Mouse (Mus musculus) lung, postnatal 10 days (tissue): ENCODE data around the gene Gbf1.

Source experiments
- DNase-seq: peaks from one replicate; pipeline ENCODE4 v3.0.0; 2021

The Gbf1 gene

GRCm38 (mm10) chr19:46320076-46320785, 167.9 kb downstream of the Gbf1 start:
- no peak for DNase-seq

GRCm38 (mm10) chr19:46321101-46321943, 169.0 kb downstream of the Gbf1 start:
- DNase-seq: no peak

GRCm38 (mm10) chr19:46322144-46322995, 170.1 kb downstream of the Gbf1 start:
- no peak for DNase-seq

- no peak for DNase-seq
Measured at GRCm38 (mm10) chr19:46322996-46323572, 170.8 kb downstream of the Gbf1 start.

- DNase-seq: no peak
Measured at GRCm38 (mm10) chr19:46323716-46324115, 171.4 kb downstream of the Gbf1 start.

- no peak for DNase-seq
Measured at GRCm38 (mm10) chr19:46324366-46324765, 172.1 kb downstream of the Gbf1 start.

DNA sequence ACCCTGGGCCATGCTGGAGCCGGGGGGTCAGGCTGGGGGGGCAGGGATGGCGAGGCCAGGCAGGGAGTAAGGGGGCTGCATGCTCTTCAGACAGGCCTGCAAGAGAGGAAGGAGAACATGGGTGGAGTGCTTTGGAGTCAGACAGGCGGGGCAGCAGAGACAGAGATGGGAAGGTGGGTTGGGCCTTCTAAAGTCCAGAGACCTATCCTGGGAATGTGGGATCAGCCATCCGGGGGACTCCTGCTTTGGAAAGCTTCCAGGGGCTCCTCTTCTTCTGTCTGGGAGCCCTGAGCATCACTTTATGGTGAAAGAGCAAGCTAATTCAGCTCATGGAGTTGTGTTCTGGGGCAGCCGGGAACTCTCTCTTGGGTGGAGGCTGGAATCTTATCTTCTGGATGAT, 172.6 kb downstream of the Gbf1 start:
- DNase-seq: no peak

GRCm38 (mm10) chr19:46326019-46326755, 173.9 kb downstream of the Gbf1 start:
- DNase-seq: no peak

DNA sequence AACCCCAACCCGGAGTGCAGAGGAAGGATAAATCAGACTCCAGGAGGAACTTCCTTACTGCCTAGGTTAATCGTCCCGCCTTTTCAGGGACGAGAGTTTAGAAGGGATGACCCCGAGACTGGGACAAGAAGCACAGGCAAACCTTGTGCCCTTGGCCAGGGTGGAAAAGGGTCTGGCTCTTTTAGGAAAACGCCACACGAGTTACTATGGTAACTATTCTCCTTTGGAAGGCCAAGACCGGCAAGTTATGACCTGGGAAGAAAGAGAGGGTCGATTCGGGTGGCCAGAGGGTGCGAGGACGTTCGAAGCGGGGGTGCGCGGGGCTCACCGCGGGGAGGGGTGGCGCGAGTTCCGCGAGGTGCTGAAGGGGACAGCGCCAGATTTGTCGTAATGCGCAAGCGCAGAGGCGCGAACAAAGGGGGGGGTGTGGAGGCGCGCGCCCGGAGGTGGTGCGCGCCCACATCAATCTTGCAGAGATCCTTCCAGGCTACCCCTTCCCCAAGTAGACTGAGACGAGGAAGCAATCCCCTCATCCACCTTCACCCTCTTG, 174.5 kb downstream of the Gbf1 start, which contains the start of gene Psd:
Gene Psd (minus strand): TSS at position 401 of the 550 bp plus-strand sequence.
- DNase-seq: peak; percentile 53

DNA sequence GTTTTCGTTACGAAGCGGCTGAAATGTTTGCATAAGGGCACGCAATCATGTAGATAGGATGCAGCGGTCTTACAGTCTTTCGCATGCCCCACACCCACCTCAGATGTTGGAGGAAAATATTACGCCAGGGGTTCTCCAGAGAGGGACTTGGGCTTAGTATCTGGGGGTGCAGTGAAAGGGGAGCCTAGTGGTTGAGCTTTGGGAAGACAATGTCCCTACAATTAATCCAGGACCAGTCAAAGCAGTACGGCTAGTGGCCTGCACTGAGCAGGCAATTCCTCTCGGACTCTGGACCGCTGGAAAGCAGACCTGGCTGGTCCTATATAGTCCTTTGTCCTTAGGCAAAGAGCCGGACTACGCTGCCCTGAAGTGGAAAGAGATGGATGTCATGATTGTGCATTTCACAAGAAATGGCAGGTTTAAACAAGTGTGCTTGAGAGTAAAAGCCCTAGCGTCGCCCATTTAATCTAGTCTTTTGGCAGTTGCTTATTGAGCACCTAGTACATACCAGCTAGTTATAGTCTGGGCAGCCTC, 175.3 kb downstream of the Gbf1 start:
- DNase-seq: no peak

DNA sequence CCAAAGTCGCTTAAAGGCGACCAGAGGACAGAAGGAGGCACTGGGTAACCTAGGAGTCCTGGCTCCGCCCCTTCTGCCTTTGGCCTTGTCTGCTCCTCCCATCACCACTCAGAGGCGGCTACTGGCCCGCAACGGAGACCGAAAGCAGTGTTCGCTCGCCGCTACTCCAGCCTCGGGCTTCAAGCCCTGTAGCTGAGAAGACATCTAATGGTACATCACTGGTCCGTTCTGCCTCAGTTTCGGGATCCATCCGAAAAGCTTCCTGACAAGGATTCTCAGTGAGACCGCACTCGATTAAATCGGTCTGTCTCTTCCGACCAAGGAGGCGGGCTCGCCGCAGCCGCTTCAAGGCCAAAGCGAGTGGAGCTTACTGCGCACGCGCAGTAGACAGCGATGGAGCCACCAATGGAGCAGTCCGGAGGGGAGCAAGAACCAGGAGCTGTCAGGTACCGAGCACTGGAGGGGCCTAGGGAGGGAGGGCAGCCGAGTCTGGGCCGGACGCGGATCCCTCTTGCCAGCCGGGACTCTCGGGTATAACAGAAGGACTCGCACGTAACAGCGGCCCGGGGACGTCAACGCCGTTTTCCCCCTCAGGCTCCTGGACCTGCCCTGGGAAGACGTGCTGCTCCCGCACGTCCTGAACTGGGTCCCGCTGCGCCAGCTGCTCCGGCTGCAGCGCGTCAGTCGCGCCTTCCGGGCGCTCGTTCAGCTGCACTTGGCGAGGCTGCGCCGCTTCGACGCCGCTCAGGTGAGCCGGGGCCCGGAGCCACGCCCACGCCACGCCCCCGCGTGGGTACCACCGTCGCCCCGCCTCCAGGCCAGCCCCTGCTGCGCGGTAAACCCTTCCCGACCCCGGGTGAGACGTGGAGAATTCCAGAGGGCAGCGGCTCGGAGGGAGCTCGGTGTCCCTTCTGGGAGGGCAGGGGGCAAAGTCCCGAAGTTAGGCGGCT, 176.0 kb downstream of the Gbf1 start, which contains the start of gene Fbxl15:
Gene Fbxl15 (plus strand): TSS at position 104 of the 950 bp plus-strand sequence.
- DNase-seq: peak; percentile 96

GRCm38 (mm10) chr19:46329031-46329641, 176.8 kb downstream of the Gbf1 start:
- DNase-seq: no peak

GRCm38 (mm10) chr19:46329951-46330350, 177.6 kb downstream of the Gbf1 start:
- peak; percentile 92 for DNase-seq

DNA sequence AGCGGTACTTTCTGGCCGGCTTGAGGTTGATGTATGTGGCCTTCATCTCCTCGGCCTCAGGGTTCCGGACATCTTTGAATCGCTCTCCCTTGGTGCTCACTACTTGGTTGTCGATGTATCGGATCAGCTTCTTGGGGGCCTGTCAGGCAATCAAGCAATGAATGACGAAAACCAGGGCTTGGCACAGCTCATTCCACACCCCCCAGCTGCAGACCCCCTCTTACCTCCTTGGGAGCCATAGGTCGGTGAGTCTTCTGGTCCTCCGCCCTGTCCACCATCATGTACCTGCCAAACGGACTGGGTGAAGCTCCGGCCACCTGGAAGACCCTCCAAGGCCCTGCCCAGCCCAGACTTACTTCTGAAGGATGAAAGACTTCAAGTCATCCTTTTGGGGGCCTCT, 178.4 kb downstream of the Gbf1 start:
- no peak for DNase-seq

GRCm38 (mm10) chr19:46331326-46331725, 179.0 kb downstream of the Gbf1 start:
- DNase-seq: no peak

DNA sequence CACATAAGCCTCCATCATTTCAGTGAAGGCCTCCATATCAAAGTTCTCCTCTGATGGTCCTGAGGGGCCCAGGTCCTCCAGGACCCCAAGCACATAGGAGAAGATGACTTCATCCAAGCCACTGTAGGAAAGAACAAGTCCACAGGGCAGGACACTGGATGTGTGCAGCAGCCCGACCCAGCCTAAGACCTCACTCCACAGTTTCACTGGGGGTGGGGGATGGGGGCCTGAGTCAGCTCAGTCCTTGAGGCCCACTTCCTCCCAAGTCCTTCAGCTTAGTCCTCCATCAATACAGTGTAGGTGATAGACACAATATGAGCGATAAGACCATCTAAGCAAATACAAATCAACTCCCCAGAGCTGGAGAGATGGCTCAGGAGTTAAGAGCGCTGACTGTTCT, 179.6 kb downstream of the Gbf1 start:
- no peak for DNase-seq

GRCm38 (mm10) chr19:46332721-46333339, 180.5 kb downstream of the Gbf1 start:
- DNase-seq: no peak

GRCm38 (mm10) chr19:46333906-46334305, 181.6 kb downstream of the Gbf1 start:
- DNase-seq: no peak
